ENCODE assay signal across 25 mouse cellular contexts in the genomic region with DNA sequence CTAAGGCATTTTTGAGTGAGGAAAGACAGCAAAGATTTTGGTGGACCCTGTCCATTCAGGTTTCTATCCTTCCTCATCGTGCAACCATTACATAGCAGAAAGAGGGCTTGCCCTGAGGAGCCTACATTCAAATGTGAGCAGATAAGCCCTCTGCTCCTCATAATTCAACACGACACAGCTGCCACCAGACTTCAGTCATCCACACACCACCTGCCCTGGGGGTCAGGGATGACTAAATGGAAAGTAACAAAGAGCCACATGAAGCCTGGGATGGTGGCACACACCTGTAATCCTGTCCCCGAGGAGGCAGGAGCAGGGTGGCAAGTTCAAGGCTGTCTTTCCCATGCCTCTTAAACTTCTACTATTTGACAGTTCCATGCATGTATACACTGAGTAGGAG. TPM values are rescaled to one million over a fixed set of nuclear protein-coding genes. Genes with fewer than 3 reads are reported as not detected.
"Had no signal": no experiment of that assay in that cellular context is flagged by ENCODE, and none has a peak within 500 bp of the region (broad histone marks: within the 10 kb centered on the region; RNA-seq: fewer than 3 reads in every experiment).

No protein-coding gene starts in this region.

- ATAC-seq: liver, embryonic 12.5 days; midbrain, embryonic 13.5 days; midbrain, embryonic 16.5 days had no signal

- H3K4me3 ChIP-seq: kidney, embryonic 15.5 days; left cerebral cortex, adult 2 months; liver, embryonic 12.5 days; liver, embryonic 15.5 days; megakaryocyte, embryonic 14.5 days; midbrain, embryonic 10.5 days; midbrain, embryonic 13.5 days; myocyte; neural tube, embryonic 13.5 days; stomach, embryonic 15.5 days had no signal

- H3K36me3 ChIP-seq: kidney, embryonic 15.5 days; liver, embryonic 12.5 days; liver, embryonic 15.5 days; midbrain, embryonic 10.5 days; midbrain, embryonic 13.5 days; neural tube, embryonic 13.5 days; stomach, embryonic 15.5 days had no signal

- H3K9me3 ChIP-seq: kidney, embryonic 15.5 days; liver, embryonic 15.5 days; megakaryocyte, embryonic 14.5 days; midbrain, embryonic 10.5 days; midbrain, embryonic 13.5 days; neural tube, embryonic 13.5 days; stomach, embryonic 15.5 days had no signal

- H3K4me2 ChIP-seq: kidney, embryonic 15.5 days; liver, embryonic 12.5 days; liver, embryonic 15.5 days; midbrain, embryonic 13.5 days; neural tube, embryonic 13.5 days; stomach, embryonic 15.5 days had no signal

- H3K9ac ChIP-seq: kidney, embryonic 15.5 days; liver, embryonic 12.5 days; liver, embryonic 15.5 days; midbrain, embryonic 13.5 days; neural tube, embryonic 13.5 days; stomach, embryonic 15.5 days had no signal

- H3K27ac ChIP-seq: kidney, embryonic 15.5 days; liver, embryonic 12.5 days; liver, embryonic 15.5 days; midbrain, embryonic 10.5 days; midbrain, embryonic 13.5 days; neural tube, embryonic 13.5 days; stomach, embryonic 15.5 days had no signal

- DNase-seq: kidney, adult 11 months; kidney, adult 8-10 months; kidney, postnatal 10 days; kidney, postnatal 36 days; layer of hippocampus, adult 9-11 months; layer of hippocampus, postnatal 36 days; lung, adult 2 months; retina, postnatal 1 day; right cerebral cortex, postnatal 25 days; spleen, adult 18-20 months; thymus, adult 18-20 months; thymus, postnatal 36 days had no signal

- H3K27me3 ChIP-seq: kidney, embryonic 15.5 days; liver, embryonic 15.5 days; midbrain, embryonic 13.5 days; neural tube, embryonic 13.5 days; stomach, embryonic 15.5 days had no signal

- H3K4me1 ChIP-seq: kidney, embryonic 15.5 days; midbrain, embryonic 13.5 days; neural tube, embryonic 13.5 days had no signal

RNA-seq across cellular contexts. Expression of a gene that starts 59.7 kb away (rescaled TPM):
- total RNA-seq: monocyte, adult 5-6 weeks; neutrophil, adult 5-6 weeks had no signal
- polyA plus RNA-seq: liver, embryonic 12.5 days had no signal
